ENCODE assay signal across 13 mouse cellular contexts in genomic region chr4:105301547-105301946, GRCm38 (mm10).
"Had no signal": no experiment of that assay in that cellular context is flagged by ENCODE, and none has a peak within 500 bp of the region (broad histone marks: within the 10 kb centered on the region; RNA-seq: fewer than 3 reads in every experiment).

No protein-coding gene starts in this region.

- H3K27me3 ChIP-seq: limb, embryonic 15.5 days; liver, embryonic 12.5 days; lung, embryonic 15.5 days; neural tube, embryonic 12.5 days had no signal

- H3K27ac ChIP-seq: left cerebral cortex, adult 2 months; limb, embryonic 15.5 days; liver, embryonic 12.5 days; lung, embryonic 15.5 days; midbrain, embryonic 10.5 days; neural tube, embryonic 12.5 days; stomach, postnatal 0 days had no signal

- ATAC-seq: liver, embryonic 12.5 days had no signal

- H3K9me3 ChIP-seq: limb, embryonic 15.5 days; liver, embryonic 12.5 days; lung, embryonic 15.5 days; midbrain, embryonic 10.5 days; neural tube, embryonic 12.5 days had no signal

- H3K4me3 ChIP-seq: left cerebral cortex, adult 2 months; limb, embryonic 15.5 days; liver, embryonic 12.5 days; lung, embryonic 15.5 days; midbrain, embryonic 10.5 days; neural tube, embryonic 12.5 days had no signal

- H3K9ac ChIP-seq: limb, embryonic 15.5 days; liver, embryonic 12.5 days; lung, embryonic 15.5 days; neural tube, embryonic 12.5 days had no signal

- H3K4me2 ChIP-seq: limb, embryonic 15.5 days; liver, embryonic 12.5 days; lung, embryonic 15.5 days; neural tube, embryonic 12.5 days had no signal

- H3K36me3 ChIP-seq: limb, embryonic 15.5 days; liver, embryonic 12.5 days; lung, embryonic 15.5 days; midbrain, embryonic 10.5 days; neural tube, embryonic 12.5 days had no signal

- DNase-seq: kidney, adult 8-10 months; kidney, postnatal 10 days; kidney, postnatal 4 days; lung, postnatal 36 days; midbrain, embryonic 14.5 days; thymus, postnatal 4 days had no signal

- H3K4me1 ChIP-seq: limb, embryonic 15.5 days; liver, embryonic 12.5 days; lung, embryonic 15.5 days; midbrain, embryonic 10.5 days; neural tube, embryonic 12.5 days had no signal
